Mouse (Mus musculus): Measurements from ENCODE around the gene Best2. TPM values are rescaled to one million over a fixed set of nuclear protein-coding genes. Genes with fewer than 3 reads are reported as not detected.

The Best2 gene
- polyA plus RNA-seq, 1 experiment from 2014 or later = not detected

- Histone ChIP-seq H3K4me1 (ENCODE audit: control insufficient read depth in 2 of 2, insufficient read depth in 2 of 2, low read length in 2 of 2) (peaks cover 19 to 36% of the 10 kb centered on the region in 2 experiments), H3K9ac (ENCODE audit: low read length) (peak within 1 kb of the TSS; percentile 83), H3K9me3 (ENCODE audit: control insufficient read depth, low read length) (no peaks in the 10 kb centered on the region), H3K36me3 (ENCODE audit: control insufficient read depth, insufficient read depth, low read length) (peaks cover 40% of the 10 kb centered on the region), H3K4me2 (ENCODE audit: low read length) (peak within 1 kb of the TSS; percentile 82), H3K27me3 (ENCODE audit: control insufficient read depth, insufficient read depth, low read length) (no peaks in the 10 kb centered on the region), H3K27ac (replicated peaks in 1 of 2; ENCODE audit: control insufficient read depth in 1 of 2, insufficient read depth in 1 of 2, low read depth in 2 of 2, low read length in 2 of 2) (peak within 1 kb of the TSS; percentile 82 to 90), H3K4me3 (ENCODE audit: control insufficient read depth in 1 of 2, insufficient read depth in 1 of 2, low read depth in 1 of 2, low read length in 2 of 2) (peak within 1 kb of the TSS; percentile 57 to 70)
- WGBS = under 1% methylated on average over 56 of the region's 56 CpGs
- ATAC-seq (ENCODE audit: insufficient number of reproducible peaks, insufficient read depth, low FRiP score, low read depth) = peak; percentile 62
Observed at GRCm38 (mm10) chr8:84969241-84970134, 44.8 kb downstream of the Best2 start, which contains the start of the genes Gm49661, Prdx2 and Rnaseh2a. TSS of gene Gm49661 (minus strand) at chr8:84969433. TSS of gene Prdx2 (plus strand) at chr8:84969587. TSS of gene Rnaseh2a (minus strand) at chr8:84969767.

DNA sequence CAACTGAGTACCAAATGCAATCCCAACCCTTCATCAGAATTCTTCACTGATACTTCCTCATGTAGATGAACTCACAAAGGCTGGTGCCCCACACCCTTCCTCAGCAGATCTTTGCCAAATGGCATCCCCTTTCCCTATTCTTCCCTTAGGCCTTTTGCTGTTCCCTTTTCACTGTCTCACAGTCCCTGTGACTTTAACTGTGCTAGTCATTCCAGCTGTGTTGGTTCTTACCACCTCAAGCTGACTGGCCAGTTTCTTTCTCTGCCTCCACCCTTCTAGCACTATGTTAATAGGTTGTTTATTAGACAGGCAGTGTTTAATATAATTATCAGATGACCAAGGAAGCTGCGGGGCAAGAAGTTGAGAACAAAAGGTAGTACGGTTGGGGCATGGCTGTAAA lies 45.7 kb downstream of the Best2 start:
- Histone ChIP-seq H3K4me2 (ENCODE audit: low read length) (peak overlapping the region; percentile 82), H3K27me3 (ENCODE audit: control insufficient read depth, insufficient read depth, low read length) (no peaks in the 10 kb centered on the region), H3K27ac (replicated peaks in 1 of 2; ENCODE audit: control insufficient read depth in 1 of 2, insufficient read depth in 1 of 2, low read depth in 2 of 2, low read length in 2 of 2) (peak overlapping the region; percentile 82 to 90), H3K36me3 (ENCODE audit: control insufficient read depth, insufficient read depth, low read length) (peaks cover 31% of the 10 kb centered on the region), H3K9me3 (ENCODE audit: control insufficient read depth, low read length) (no peaks in the 10 kb centered on the region), H3K4me1 (ENCODE audit: control insufficient read depth in 2 of 2, insufficient read depth in 2 of 2, low read length in 2 of 2) (peaks cover 19 to 34% of the 10 kb centered on the region in 2 experiments), H3K9ac (ENCODE audit: low read length) (peak overlapping the region; percentile 83), H3K4me3 (ENCODE audit: control insufficient read depth in 1 of 2, insufficient read depth in 1 of 2, low read depth in 1 of 2, low read length in 2 of 2) (peak overlapping the region; percentile 57 to 70)
- ATAC-seq (ENCODE audit: insufficient number of reproducible peaks, insufficient read depth, low FRiP score, low read depth) = no peak
- 33% methylated on average over 2 of the region's 2 CpGs for WGBS

GRCm38 (mm10) chr8:84967532-84968304 lies 46.6 kb downstream of the Best2 start:
- WGBS = 85% methylated on average over 13 of the region's 13 CpGs
- Histone ChIP-seq H3K4me3 (ENCODE audit: control insufficient read depth in 1 of 2, insufficient read depth in 1 of 2, low read depth in 1 of 2, low read length in 2 of 2) (no peak overlapping the region), H3K4me1 (ENCODE audit: control insufficient read depth in 2 of 2, insufficient read depth in 2 of 2, low read length in 2 of 2) (peaks cover 19 to 34% of the 10 kb centered on the region in 2 experiments), H3K9ac (ENCODE audit: low read length) (no peak overlapping the region), H3K9me3 (ENCODE audit: control insufficient read depth, low read length) (no peaks in the 10 kb centered on the region), H3K27ac (replicated peaks in 1 of 2; ENCODE audit: control insufficient read depth in 1 of 2, insufficient read depth in 1 of 2, low read depth in 2 of 2, low read length in 2 of 2) (no peak overlapping the region), H3K27me3 (ENCODE audit: control insufficient read depth, insufficient read depth, low read length) (no peaks in the 10 kb centered on the region), H3K4me2 (ENCODE audit: low read length) (no peak overlapping the region), H3K36me3 (ENCODE audit: control insufficient read depth, insufficient read depth, low read length) (peaks cover 22% of the 10 kb centered on the region)
- ATAC-seq (ENCODE audit: insufficient number of reproducible peaks, insufficient read depth, low FRiP score, low read depth) = no peak

DNA sequence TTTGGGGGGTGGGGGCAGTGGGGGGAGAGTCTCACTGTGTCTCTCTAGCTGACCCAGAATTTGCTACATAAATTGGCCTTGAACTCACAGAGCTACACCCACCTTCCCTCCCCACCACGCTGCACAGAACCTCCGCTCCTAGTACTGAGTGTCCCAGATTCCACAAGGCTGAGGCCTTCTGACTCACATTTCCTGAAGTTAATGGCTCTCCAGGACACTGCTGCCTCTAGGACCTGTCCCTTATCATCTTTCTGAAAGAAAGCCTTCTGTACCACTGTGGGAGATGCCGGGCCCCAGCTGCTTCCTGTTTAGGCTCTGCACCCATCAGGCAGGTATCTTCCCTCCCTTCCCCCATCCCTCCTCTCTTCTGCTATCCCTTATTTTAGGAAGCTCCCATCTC lies 47.7 kb downstream of the Best2 start:
- no peaks in the 10 kb centered on the region for H3K27me3 ChIP-seq (ENCODE audit: control insufficient read depth, insufficient read depth, low read length)
- H3K4me2 ChIP-seq (ENCODE audit: low read length) = peak overlapping the region; percentile 98
- peaks cover 19 to 34% of the 10 kb centered on the region in 2 experiments for H3K4me1 ChIP-seq (ENCODE audit: control insufficient read depth in 2 of 2, insufficient read depth in 2 of 2, low read length in 2 of 2)
- H3K9me3 ChIP-seq (ENCODE audit: control insufficient read depth, low read length) = no peaks in the 10 kb centered on the region
- peak overlapping the region; percentile 37 to 59; a peak in 2 of 4 replicates for H3K27ac ChIP-seq (replicated peaks in 1 of 2; ENCODE audit: control insufficient read depth in 1 of 2, insufficient read depth in 1 of 2, low read depth in 2 of 2, low read length in 2 of 2)
- no peak for ATAC-seq (ENCODE audit: insufficient number of reproducible peaks, insufficient read depth, low FRiP score, low read depth)
- peaks cover 11% of the 10 kb centered on the region for H3K36me3 ChIP-seq (ENCODE audit: control insufficient read depth, insufficient read depth, low read length)
- no peak overlapping the region for H3K4me3 ChIP-seq (ENCODE audit: control insufficient read depth in 1 of 2, insufficient read depth in 1 of 2, low read depth in 1 of 2, low read length in 2 of 2)
- 38% methylated on average over 3 of the region's 3 CpGs for WGBS
- no peak overlapping the region for H3K9ac ChIP-seq (ENCODE audit: low read length)

DNA sequence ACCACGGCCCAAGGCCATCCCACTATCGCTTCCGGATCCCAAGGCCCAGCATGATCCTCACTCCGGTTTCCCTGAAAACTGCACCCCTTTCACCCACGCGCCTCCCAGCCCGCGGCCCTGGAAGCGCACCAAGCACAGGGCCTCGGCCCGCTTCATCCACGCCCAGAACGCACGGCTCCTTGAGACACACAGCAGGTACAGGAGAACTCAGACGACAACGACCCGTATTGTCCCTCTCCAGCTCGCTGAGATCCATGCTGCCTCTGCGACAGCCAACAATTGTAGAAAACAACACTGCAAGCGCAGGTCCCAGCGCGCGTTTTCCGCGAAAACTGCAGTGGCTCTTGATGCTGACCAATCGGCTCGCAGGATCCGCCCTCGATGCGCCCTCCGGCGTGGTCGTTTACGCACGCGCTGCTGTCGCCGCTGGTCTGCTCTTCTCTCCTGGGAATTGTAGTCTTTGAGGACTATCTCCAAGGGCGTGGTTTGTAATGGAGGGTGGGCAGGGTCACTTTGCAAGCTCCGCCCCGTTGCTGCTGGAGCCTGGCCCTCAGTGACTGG lies 48.5 kb downstream of the Best2 start:
- Histone ChIP-seq H3K4me3 (ENCODE audit: control insufficient read depth in 1 of 2, insufficient read depth in 1 of 2, low read depth in 1 of 2, low read length in 2 of 2) (peak overlapping the region; percentile 63 to 74), H3K4me1 (ENCODE audit: control insufficient read depth in 2 of 2, insufficient read depth in 2 of 2, low read length in 2 of 2) (peaks cover 17 to 31% of the 10 kb centered on the region in 2 experiments), H3K36me3 (ENCODE audit: control insufficient read depth, insufficient read depth, low read length) (peaks cover 8% of the 10 kb centered on the region), H3K9me3 (ENCODE audit: control insufficient read depth, low read length) (no peaks in the 10 kb centered on the region), H3K27ac (replicated peaks in 1 of 2; ENCODE audit: control insufficient read depth in 1 of 2, insufficient read depth in 1 of 2, low read depth in 2 of 2, low read length in 2 of 2) (peak overlapping the region; percentile 54 to 62), H3K4me2 (ENCODE audit: low read length) (peak overlapping the region; percentile 98), H3K9ac (ENCODE audit: low read length) (peak overlapping the region; percentile 79), H3K27me3 (ENCODE audit: control insufficient read depth, insufficient read depth, low read length) (no peaks in the 10 kb centered on the region)
- under 1% methylated on average over 41 of the region's 41 CpGs for WGBS
- peak; percentile 85 for ATAC-seq (ENCODE audit: insufficient number of reproducible peaks, insufficient read depth, low FRiP score, low read depth)

GRCm38 (mm10) chr8:84963952-84964351 lies 50.4 kb downstream of the Best2 start:
- peaks cover 17% of the 10 kb centered on the region; the same call in 1 of the 2 replicates for H3K36me3 ChIP-seq (ENCODE audit: control insufficient read depth, insufficient read depth, low read length)
- H3K27me3 ChIP-seq (ENCODE audit: control insufficient read depth, insufficient read depth, low read length) = no peaks in the 10 kb centered on the region
- no peak for ATAC-seq (ENCODE audit: insufficient number of reproducible peaks, insufficient read depth, low FRiP score, low read depth)
- H3K9me3 ChIP-seq (ENCODE audit: control insufficient read depth, low read length) = no peaks in the 10 kb centered on the region
- H3K27ac ChIP-seq (replicated peaks in 1 of 2; ENCODE audit: control insufficient read depth in 1 of 2, insufficient read depth in 1 of 2, low read depth in 2 of 2, low read length in 2 of 2) = no peak overlapping the region
- 89% methylated on average over 4 of the region's 4 CpGs for WGBS
- H3K9ac ChIP-seq (ENCODE audit: low read length) = no peak overlapping the region
- H3K4me3 ChIP-seq (ENCODE audit: control insufficient read depth in 1 of 2, insufficient read depth in 1 of 2, low read depth in 1 of 2, low read length in 2 of 2) = no peak overlapping the region
- peaks cover 13 to 26% of the 10 kb centered on the region in 2 experiments for H3K4me1 ChIP-seq (ENCODE audit: control insufficient read depth in 2 of 2, insufficient read depth in 2 of 2, low read length in 2 of 2)
- H3K4me2 ChIP-seq (ENCODE audit: low read length) = no peak overlapping the region

- H3K4me3 ChIP-seq (ENCODE audit: control insufficient read depth in 1 of 2, insufficient read depth in 1 of 2, low read depth in 1 of 2, low read length in 2 of 2) = no peak overlapping the region
- H3K9ac ChIP-seq (ENCODE audit: low read length) = no peak overlapping the region
Observed at GRCm38 (mm10) chr8:84959811-84960210, 54.5 kb downstream of the Best2 start.

More at GRCm38 (mm10) chr8:84959811-84960210, 54.5 kb downstream of the Best2 start:
- H3K4me1 ChIP-seq (ENCODE audit: control insufficient read depth in 2 of 2, insufficient read depth in 2 of 2, low read length in 2 of 2) = peaks cover 1 to 2% of the 10 kb centered on the region in 2 experiments; a peak in 3 of 4 replicates
- no peak overlapping the region for H3K27ac ChIP-seq (replicated peaks in 1 of 2; ENCODE audit: control insufficient read depth in 1 of 2, insufficient read depth in 1 of 2, low read depth in 2 of 2, low read length in 2 of 2)
- H3K27me3 ChIP-seq (ENCODE audit: control insufficient read depth, insufficient read depth, low read length) = no peaks in the 10 kb centered on the region
- WGBS = 74% methylated on average over 7 of the region's 7 CpGs
- ATAC-seq (ENCODE audit: insufficient number of reproducible peaks, insufficient read depth, low FRiP score, low read depth) = no peak
- no peak overlapping the region for H3K4me2 ChIP-seq (ENCODE audit: low read length)
- H3K9me3 ChIP-seq (ENCODE audit: control insufficient read depth, low read length) = no peaks in the 10 kb centered on the region
- H3K36me3 ChIP-seq (ENCODE audit: control insufficient read depth, insufficient read depth, low read length) = peaks cover 31% of the 10 kb centered on the region
